Mouse (Mus musculus) E14TG2a.4 (cell line): Measurements from ENCODE around the gene Foxp1.

Source experiments
- CTCF ChIP-seq: conservative IDR thresholded peaks from 2 replicates; pipeline ENCODE4 v1.5.1; 2014; ENCODE audit warnings: low read length
- POU5F1 ChIP-seq: IDR thresholded peaks from 2 replicates; pipeline ENCODE4 v1.6.1; 2014; ENCODE audit warnings: low read length, borderline replicate concordance

GRCm38 (mm10) chr6:99078089-99078488, 444.4 kb downstream of the Foxp1 start:
- TF ChIP-seq CTCF: no peak
- TF ChIP-seq POU5F1: no peak
